ENCODE assay signal across 8 mouse cellular contexts in the genomic region with DNA sequence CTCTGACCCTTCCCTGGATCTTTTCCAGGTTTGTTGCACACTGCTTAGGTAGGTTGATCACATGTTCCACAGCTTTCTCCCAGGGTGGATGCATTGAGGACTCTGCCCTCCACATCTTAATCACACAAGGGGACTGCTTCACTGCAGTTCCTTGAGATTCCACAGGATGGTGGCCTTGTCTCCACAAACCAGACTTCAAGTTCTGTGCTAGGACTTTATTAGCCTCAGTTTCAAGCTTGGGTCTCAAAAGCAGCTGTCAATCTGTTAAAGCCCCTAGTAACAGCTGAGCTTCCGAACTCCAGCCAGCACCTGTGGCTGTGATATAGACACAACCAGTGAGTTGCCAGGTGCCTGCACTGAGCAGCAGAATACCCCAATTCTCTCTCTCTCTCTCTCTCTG.
DNase-seq lines count a peak whose midpoint lies in the region; ATAC-seq and TF ChIP-seq lines count a peak whose summit lies in the region.

No protein-coding gene starts in this region.

- H3K4me3 ChIP-seq in embryonic facial prominence, embryonic 15.5 days (replicated peaks) = no peak overlapping the region
- no peak overlapping the region for H3K4me3 ChIP-seq in lung, adult 2 months (replicated peaks; ENCODE audit: extremely low read depth, low read depth, low read length)

- no peak for TF ChIP-seq POLR2A in lung, adult 2 months (IDR thresholded peaks at IDR 0.05; ENCODE audit: borderline replicate concordance, extremely low read depth, low read depth, low read length)

- 18% methylated on average over 1 of the region's 1 CpGs for WGBS in embryonic facial prominence, embryonic 15.5 days
- WGBS in lung, adult 2 months = 6% methylated on average over 1 of the region's 1 CpGs

- no peak overlapping the region for H3K4me2 ChIP-seq in embryonic facial prominence, embryonic 15.5 days (replicated peaks)

- ATAC-seq in embryonic facial prominence, embryonic 15.5 days (ENCODE audit: insufficient number of reproducible peaks, low FRiP score, low TSS enrichment, low read depth) = 0 out of 2 replicates have a peak, but pooled peaks have one; percentile 57
- no peak for ATAC-seq in megakaryocyte-erythroid progenitor cell, adult 5-6 weeks (replicated peaks; ENCODE audit: low FRiP score, low TSS enrichment, poor library complexity, severe bottlenecking)

- no peaks in the 10 kb centered on the region for H3K4me1 ChIP-seq in embryonic facial prominence, embryonic 15.5 days
- H3K4me1 ChIP-seq in lung, adult 2 months (ENCODE audit: control insufficient read depth, insufficient read depth, low read length) = no peaks in the 10 kb centered on the region

- H3K27ac ChIP-seq in embryonic facial prominence, embryonic 15.5 days (replicated peaks) = no peak overlapping the region

- H3K9me3 ChIP-seq in embryonic facial prominence, embryonic 15.5 days (replicated peaks) = no peaks in the 10 kb centered on the region

- H3K27me3 ChIP-seq in embryonic facial prominence, embryonic 15.5 days = no peaks in the 10 kb centered on the region

- H3K36me3 ChIP-seq in embryonic facial prominence, embryonic 15.5 days = no peaks in the 10 kb centered on the region

- H3K9ac ChIP-seq in embryonic facial prominence, embryonic 15.5 days = no peak overlapping the region

- TF ChIP-seq CTCF in lung, adult 2 months (IDR thresholded peaks at IDR 0.05; ENCODE audit: insufficient read depth, low read length) = no peak

- DNase-seq in B cell, adult 2 months = peak; percentile 10 to 15
- DNase-seq in adrenal gland, postnatal 25 days = peak; percentile 23
- peak; percentile 60 for DNase-seq in heart, postnatal 4 days
- DNase-seq in kidney, postnatal 4 days = peak; percentile 66 to 72
- peak; percentile 4 for DNase-seq in lung, adult 2 months
- DNase-seq in retina, embryonic 14.5 days (ENCODE audit: low spot score) = peak; percentile 80

Comparison
In these comparisons a context has a peak if more than half of its experiments do, and no peak if none do; other contexts are left out.
1. DNase-seq: peak in every context shown above with its lines; median percentile 80 in retina, embryonic 14.5 days; 69 in kidney, postnatal 4 days; 60 in heart, postnatal 4 days; 23 in adrenal gland, postnatal 25 days; 12 in B cell, adult 2 months; 4 in lung, adult 2 months.